Mouse (Mus musculus) testis, adult 2 months (tissue): ENCODE measurements around the gene 4930503B20Rik.

Source experiments
- CTCF ChIP-seq: fragments of 200-500 bp; IDR thresholded peaks from 2 replicates; pipeline ENCODE4 v1.5.1; 2012; ENCODE audit warnings: low read depth, mild to moderate bottlenecking, inconsistent platforms, low read length, moderate library complexity; ENCODE audit not compliant: control insufficient read depth, insufficient read depth, insufficient replicate concordance
- POLR2A ChIP-seq: fragments of 200-500 bp; IDR thresholded peaks from 2 replicates; pipeline ENCODE4 v1.6.1; 2012; ENCODE audit warnings: low read depth, mild to moderate bottlenecking, inconsistent platforms, low read length, moderate library complexity; ENCODE audit not compliant: control insufficient read depth

GRCm38 (mm10) chr3:146610322-146610721 lies 40.8 kb downstream of the 4930503B20Rik start:
- no peak for TF ChIP-seq CTCF
- TF ChIP-seq POLR2A = no peak
